Mouse (Mus musculus): ENCODE results near the gene Fmnl2.

Fmnl2 gene

DNA sequence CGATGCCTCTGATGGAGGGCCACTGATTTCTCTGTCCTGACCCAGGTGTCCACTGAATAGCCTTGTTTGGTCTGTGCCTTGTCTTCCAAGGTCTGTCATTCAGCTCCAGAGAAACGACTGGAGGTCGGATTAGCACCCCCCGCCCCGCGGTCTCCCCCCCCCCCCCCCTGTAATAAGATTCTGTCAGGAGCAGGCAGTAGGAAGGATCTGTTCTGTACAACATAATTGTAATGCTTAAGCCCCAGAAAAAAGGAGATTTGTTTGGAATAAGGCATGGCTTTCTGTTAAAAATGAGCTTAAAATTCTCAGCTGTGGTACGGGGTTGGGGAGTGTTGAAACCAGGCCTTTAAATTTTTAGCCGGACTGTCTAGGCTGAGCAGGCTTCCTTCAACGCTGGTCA is 181.1 kb downstream of the Fmnl2 start:
- DNase-seq (ENCODE audit: low read depth, low spot score) = no peak

DNA sequence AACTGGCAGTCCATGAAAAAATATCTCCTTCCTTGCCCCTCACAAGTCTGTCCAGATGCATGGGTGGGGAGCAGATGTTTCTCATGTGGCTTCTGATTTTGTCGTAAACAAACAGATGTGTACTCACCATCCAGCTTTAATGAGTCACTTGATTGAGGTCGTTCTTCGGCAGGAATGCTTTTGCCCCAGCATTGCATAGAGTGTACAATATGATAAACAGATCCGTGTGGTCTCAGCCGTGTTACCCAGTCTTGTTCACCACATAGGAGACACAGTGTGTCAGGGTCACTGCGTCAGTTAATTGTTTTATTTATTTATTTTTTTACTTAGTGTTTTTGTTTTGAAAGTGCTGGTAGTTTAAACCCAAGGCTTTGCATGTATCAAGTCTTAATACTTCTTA is 189.4 kb downstream of the Fmnl2 start:
- DNase-seq (ENCODE audit: low read depth, low spot score) = no peak

DNA sequence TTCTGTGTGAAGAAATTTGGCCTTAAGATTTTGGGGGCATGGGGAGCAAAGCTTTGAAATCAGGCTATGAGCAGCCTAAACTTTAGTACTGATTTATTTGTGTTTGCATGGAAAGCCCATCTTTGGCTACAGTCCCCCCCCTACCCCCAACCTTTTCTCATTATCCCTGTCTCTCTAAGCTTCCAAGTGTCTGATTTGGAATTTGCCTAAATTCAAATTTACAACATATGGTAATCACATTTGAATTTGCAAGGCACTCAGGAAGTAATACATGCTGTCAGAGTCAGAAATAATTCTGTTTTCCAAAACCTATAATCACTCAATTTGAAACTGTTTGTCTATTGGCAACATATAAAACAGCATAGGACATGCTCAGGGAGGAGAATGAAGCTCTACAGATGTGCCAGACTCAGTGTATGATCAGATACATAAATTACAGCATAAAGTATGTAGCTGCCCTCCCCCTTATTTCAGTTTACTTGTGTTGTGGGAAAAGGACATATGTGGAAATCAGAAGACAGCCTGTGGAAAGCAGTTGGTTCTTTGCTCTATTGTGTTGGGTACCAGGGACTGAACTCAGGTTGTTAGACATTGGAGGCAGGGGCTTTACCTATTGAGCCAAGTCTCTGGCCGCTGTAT is 190.2 kb downstream of the Fmnl2 start:
- no peak for DNase-seq (ENCODE audit: low read depth, low spot score)

DNA sequence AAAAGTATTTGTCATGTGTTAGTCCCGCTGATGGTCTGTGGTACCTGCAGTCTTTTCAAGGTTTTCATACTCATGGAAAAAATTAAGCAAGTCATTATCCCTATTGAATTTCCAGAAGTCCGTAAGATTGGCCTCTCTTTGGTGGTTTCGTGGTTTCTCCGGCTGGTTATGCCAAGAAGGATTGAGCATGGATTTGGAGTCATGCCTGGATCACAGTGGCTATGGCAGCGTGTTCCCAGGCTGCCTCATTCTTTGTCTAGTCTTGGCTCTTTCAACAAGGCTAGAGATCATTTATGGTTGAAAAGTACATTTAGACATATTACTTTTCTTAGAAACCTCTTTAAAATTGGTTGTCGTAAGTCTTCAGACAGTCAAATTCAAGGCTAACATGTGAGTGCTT is 192.7 kb downstream of the Fmnl2 start:
- DNase-seq (ENCODE audit: low read depth, low spot score) = no peak

DNA sequence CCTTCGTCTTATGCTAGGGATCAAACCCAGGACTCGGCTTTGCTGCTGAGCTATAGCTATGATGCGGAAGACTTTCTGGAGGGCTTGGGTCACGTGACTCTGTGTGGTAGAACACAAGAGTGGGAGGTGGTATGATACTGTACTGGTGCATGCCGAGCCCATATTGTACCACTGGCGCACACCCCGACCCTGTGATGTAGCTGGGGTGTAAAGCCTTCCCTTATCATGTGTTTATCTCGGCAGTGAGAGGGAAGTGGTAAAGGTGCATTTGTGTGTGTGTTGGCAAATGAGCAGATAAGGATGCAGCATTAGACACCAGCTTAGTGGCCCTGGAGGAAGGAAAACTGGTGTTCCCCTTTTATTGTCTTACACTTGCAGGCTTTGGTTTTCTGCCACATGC is 193.8 kb downstream of the Fmnl2 start:
- DNase-seq (ENCODE audit: low read depth, low spot score) = no peak

DNA sequence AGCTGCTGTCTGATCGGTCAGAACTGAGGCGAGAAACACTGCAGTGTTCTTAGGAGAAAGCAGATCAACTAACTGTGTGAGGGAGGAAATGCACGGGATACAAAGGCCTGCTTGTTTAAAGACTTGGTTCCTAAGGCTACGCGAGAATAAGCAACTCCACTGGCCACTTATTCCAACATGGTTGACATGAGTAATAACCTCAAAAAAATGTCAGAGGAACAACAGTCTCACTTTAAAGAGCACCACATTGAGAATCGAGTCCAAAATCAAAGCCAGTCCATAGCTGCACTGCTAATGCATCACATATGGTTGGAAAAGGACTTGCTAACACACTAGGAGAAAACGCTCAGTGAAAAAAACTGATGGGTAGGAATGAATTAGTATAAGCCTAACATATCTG is 196.1 kb downstream of the Fmnl2 start:
- DNase-seq (ENCODE audit: low read depth, low spot score) = no peak

DNA sequence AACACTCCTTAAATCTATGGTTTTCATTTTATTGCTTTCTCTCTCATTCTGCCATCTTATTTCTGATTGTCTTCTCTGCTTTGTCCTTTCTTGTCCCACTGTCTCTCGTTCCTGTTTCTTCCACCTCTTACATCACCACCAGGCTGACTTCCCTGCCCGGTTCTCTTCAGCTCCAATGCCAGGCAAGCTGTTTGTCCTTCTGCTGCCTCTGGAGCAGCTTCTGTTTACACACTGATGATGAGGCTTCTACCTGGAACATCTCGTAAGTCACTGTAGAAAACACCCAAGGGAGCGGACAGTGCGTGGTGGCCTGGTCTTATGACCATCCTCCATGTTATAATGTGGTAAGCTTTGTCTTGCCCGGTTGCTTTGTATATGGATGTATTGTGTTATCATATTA is 198.9 kb downstream of the Fmnl2 start:
- DNase-seq (ENCODE audit: low read depth, low spot score) = no peak

DNA sequence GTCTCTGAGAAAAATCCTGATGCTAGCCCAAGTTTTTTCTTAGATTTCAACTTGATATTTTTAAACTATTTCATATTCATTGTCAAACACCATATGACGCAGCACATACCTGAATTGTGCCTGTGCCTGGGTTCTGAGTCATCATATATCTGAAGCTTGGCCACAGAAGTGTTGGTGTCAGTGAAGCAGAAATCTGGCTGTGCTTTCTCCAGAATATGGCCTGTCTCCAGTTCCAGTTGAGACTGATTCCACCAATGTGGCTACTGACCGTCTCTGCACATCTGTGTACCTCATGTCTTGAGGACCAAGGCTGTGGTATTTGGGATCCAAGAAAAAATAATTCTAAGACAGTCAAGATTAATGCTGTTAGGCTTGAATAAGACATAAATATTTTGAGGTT is 199.6 kb downstream of the Fmnl2 start:
- DNase-seq (ENCODE audit: low read depth, low spot score) = no peak

DNA sequence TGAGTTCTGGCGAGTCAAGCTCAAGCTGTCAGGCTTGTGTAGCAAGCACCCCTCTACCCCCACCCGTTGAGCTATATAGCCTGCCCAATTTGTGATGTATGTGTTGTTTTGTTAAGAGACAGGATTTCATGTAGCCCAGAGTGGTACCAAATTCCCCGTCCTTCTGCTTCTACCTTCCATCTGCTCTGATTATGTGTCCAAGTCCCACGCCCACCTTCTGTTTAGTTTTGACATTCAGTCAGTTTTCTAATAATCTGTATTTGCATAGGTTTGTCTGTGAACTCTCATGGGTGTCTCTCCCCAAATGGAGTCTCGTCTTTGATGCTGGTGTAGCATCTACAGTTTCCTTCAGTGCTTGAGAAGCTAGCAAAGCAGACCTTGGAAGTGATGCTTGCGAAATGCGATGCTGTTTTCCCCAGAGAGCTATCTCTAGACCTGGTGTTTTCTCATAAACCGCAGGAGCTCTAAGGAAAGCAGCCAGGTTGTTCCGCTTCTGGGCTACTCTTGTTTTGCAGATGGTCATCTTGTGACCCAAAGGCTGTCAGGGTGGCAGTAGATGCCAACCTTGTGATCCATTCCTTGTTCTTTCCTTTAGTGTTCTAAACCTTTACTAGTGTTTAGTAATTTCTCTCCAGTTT is 203.8 kb downstream of the Fmnl2 start:
- no peak for DNase-seq (ENCODE audit: low read depth, low spot score)

DNA sequence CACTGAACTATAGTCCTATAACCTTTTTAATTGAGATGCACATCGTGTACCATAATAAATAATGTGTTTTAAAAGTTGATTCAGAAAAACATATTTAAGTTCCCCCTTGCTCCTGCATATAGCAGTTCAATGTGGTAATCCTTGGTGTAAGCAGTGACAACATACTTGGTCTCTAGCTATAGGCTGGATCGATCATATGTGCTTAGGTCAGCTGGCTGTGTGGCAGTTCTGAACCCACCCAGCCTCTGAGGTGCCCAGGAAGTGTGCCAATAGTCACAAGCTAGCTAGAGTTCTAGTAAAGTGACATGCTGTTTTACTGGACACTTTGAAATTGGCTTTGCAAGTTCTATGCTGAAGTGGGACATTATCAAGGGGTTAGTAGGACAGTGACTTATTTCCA is 209.3 kb downstream of the Fmnl2 start:
- DNase-seq (ENCODE audit: low read depth, low spot score) = no peak

DNA sequence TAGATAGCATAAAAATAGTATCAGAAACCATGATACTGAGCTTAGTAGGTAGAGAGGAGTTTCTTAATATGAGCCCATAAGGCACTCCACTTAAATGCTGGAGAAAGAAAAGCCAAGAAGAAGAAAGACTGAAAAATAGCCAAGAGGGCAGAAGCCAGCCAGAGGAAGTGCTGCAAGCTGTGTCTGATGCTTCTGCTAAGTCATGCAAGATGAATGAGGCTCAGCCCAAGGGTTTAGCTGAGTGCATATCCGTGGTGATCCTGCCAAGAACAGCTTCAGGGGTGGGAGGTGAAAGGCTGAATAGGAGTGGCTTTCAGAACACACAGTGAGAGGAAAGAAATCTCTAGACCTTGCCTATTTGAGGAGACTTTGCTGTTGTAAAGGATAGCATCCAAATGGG is 212.9 kb downstream of the Fmnl2 start:
- no peak for DNase-seq (ENCODE audit: low read depth, low spot score)

DNA sequence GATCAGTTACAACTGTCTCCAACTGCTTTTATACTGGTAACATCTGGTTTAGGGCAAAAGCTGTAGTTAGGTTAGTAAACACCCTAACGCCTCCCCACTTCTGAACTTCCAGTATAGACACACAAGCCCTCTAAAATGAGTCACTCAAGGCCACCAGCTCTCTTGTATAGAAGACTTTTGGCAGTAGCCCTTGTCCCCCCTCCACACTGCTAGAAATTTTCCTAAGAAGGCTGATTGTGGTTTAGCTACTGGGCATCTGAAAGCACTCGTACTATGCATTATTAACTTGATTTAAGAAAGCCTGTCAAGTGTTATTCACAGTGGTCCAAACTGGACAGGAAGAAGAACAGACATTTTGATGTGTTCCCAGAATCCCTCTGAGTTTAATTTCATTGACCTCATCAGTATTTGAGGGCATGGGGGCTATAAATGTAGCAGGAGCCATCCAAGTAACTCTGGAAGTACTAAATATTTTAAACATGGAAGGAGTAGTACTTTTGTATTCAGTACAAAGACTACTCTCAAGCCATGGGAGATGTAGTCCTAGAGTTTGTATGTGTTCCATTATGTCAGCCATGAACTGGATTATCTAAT is 222.1 kb downstream of the Fmnl2 start:
- DNase-seq (ENCODE audit: low read depth, low spot score) = no peak

DNA sequence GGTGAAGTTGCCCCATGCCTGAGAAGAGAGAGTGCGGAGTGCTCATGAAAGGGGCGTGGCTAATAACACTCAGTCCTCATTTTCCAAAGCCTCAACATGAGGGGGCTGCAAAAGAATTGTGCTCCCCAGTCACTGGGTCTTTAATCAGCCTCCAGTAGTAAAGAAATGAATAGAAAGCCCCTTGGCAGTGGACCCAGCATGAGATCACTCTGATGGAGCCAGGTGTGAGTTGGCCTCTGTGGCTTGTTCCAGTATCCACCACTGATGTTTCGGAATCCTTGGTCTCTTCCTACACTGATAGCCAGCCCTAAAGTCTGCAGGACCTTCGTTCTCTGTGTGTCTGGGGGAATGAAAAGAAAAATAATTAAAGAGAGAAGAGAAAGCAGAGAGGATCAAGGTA is 224.4 kb downstream of the Fmnl2 start:
- no peak for DNase-seq (ENCODE audit: low read depth, low spot score)

DNA sequence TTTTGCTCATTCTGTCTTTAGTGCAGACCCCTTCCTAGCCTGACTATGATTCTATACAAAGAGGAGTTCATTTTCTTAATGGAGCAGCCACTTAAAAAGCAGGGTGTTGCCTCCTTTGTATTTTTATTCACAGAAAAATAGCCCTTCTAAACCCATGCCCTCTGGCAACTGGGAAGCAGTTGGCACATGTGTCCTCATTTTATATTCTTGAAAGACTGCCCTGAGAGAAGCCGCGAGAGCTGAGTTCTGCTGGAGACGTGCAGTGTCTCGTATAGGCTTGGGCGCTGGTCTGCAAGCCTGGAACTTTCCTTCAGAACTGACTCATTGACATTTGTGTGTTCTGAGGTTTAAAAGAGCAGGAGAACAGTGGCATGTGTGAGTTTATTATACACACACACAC is 224.8 kb downstream of the Fmnl2 start:
- DNase-seq (ENCODE audit: low read depth, low spot score) = no peak

DNA sequence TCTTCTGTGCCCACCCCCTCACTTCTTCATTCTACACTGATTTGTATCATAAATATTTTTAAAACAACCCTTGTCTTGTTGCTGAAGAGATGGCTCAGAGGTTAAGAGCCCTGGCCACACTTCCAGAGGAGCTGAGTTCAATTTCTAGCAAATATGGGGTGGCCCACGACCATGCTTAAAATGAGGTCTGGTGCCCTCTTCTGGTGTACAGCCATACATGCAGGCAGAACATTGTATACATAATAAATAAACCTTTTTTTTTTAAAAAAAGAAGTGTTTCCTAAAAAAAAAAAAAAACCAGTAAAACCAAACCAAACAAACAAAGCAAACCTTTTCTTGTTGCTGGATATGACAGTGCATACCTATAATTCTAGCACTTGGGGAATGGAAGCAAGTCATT is 225.6 kb downstream of the Fmnl2 start:
- DNase-seq (ENCODE audit: low read depth, low spot score) = no peak

DNA sequence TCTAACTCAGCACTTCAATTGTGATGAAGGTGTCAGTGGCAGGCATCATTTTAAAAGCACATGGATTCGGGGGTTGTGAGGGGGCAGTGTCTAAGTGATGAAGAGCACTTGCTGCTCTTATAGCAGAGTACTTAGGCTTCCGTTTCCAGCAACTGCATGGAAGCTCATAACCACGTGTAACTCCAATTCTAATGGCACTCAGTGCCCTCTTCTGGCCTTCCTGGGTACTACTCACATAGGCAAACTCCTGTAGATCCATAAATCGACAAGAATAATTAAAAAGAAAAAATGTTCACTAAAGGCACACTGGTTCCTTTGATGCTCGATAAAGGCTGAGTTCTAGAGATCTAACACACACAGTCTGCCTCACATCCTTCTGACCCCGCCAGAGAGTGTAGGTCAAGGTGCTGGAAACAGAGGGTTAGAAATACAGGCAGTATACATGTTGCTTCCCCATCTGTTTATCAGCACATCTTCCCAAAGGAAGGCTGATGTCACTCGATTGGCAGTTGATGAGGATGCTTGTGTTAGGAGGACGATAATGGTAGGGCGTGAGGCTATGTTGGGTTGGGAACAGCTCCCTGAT is 228.1 kb downstream of the Fmnl2 start:
- DNase-seq (ENCODE audit: low read depth, low spot score) = no peak

DNA sequence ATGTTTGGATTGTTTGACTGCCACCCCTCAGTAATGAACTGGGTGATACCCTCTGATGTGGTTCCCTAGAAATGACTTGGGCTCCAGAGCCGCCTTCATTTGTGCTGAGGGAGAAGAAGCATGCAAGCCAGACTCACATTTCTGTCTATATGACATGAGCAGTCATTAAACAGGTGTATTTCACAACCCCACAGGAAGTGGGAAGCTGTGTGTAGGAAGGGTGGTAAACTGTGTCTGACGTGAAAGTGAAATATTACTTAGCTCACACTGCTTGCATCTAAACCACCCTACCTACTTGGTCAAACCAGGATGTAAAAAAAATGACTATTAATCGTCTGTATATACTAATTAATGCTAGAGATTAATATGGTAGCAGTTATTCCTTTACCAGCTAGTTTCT is 231.1 kb downstream of the Fmnl2 start:
- DNase-seq (ENCODE audit: low read depth, low spot score) = no peak

DNA sequence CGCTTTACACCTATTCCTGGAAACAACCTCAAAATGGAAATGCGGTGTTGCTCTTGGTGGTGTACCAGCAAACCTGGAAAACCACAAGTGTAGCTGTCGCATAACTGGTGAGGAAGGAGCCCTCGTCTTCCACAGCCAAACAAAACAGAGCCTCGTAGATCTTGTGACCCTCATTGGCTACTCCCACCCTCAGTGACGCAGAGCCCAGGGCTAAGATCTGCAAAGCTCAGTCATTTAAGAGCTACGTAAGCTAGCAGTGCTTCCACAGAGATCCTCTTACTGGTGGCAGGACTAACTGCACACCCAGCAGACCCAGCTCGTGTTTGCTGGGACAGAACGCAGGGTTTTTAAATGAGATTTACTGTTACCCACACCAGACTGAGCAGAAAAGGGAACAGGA is 237.4 kb downstream of the Fmnl2 start:
- no peak for DNase-seq (ENCODE audit: low read depth, low spot score)

DNA sequence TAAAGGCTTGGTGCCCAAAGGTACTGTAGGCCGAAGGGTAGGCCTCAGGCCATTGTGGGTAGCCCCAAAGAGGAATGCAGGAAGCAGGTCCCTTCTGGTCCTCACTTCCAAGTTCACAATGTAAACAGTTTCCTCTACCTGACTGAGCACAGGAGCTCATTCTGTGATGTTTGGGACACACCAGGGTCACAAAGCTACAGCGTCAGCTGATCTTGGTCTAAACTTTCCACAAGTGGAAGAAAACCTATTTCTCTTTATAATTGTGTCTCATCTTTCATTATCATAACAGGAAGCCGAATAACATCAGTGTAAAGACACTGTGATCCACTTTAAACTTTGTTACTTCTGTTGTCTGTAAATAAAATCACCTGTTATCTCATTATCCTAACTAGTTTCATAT is 237.8 kb downstream of the Fmnl2 start:
- DNase-seq (ENCODE audit: low read depth, low spot score) = no peak

DNA sequence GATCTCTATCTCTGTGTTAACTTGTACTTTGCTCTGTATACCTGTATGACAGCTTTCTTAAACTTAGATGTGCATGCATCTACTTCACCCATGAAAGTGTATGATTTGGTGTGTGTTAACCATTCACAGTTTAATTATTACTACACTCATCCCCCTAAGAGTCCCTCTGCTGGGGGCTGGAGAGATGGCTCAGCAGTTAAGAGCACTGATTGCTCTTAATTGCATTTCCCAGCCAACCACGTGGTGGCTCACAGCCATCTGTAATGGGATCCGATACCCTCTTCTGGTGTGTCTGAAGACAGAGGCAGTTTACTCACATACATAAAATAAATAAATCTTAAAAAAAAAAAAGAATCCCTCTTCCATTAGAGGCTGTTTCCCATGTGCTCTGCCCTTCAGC is 242.4 kb downstream of the Fmnl2 start:
- DNase-seq (ENCODE audit: low read depth, low spot score) = no peak

DNA sequence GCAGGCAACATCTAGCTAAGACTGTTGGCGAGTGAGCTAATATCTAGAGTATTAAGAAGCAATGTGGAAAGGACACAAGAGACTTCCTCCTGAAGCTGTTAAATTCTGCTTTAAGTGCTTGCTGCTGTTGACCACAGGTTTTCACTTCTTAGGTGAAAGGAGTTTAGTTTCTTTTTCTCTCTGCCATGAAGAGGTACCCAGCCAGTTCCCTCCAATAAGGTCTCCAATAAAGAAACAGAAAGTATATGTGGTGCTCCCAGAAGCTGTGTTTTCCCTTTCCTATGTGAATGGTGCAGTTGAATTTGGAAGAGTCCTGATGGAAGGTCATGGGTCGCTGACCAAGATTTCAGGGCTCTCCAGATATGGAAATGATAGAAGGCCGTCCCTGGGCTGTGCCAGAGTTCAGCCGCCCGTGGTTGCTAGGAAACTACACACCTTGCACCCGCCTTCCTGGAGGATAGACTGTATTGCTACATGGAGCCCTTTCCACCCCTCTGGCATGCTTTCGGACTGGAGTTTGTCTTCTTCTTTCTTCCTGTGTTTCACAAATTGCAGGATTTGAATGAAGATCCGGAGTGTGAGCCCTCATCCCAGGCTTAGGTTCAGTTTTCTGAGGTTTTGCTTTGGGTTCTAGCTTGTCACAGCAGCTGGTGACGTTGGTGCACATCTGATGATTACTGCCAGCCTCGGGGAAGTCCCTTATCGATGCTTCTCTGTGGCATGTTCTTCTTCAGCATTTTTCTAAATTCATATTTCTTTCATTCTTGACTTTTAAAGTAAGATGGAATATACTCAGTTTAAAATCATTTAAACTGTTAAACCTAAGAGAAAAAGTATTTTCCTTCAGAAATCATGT is 244.5 kb downstream of the Fmnl2 start:
- no peak for DNase-seq (ENCODE audit: low read depth, low spot score)

DNA sequence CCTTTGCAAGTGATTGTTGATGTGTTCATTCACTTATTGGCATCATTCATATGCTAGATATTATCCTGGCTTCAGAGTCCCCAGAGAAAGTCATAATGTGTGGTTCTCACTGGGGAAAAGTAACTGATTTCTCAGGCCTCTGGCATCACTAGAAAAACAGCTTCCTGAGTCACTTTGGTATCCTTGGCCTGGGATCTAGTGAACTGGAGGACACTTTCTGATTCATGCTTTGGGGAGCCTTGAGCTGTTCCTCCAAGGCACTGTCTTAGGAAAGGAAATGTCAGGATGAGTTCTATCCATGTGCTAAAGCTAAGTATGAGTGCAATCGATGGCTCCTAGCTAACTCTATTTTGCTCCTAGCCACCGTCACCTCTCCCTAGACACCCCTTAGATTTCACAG is 245.2 kb downstream of the Fmnl2 start:
- DNase-seq (ENCODE audit: low read depth, low spot score) = no peak
